Mouse (Mus musculus): Measurements from ENCODE around the gene Gprc5b. TPM values are rescaled to one million over a fixed set of nuclear protein-coding genes. Genes with fewer than 3 reads are reported as not detected.

The Gprc5b gene
- polyA plus RNA-seq (2012; rRNA removed; ENCODE audit: low replicate concordance), result 57.7 and 104 TPM in 2 replicates

GRCm38 (mm10) chr7:118995007-118995406, at the start of gene Gprc5b:
Gprc5b (minus strand) TSS chr7:118995211.

Other genes with a start within 250 kb of the Gprc5b start
- gene Iqck, start 139.5 kb downstream of the Gprc5b start, polyA plus RNA-seq (2012; rRNA removed; ENCODE audit: low replicate concordance), result 1.9 and 3.1 TPM in 2 replicates
- gene Knop1, start 139.0 kb downstream of the Gprc5b start, polyA plus RNA-seq (2012; rRNA removed; ENCODE audit: low replicate concordance), result 11.8 and 17.0 TPM in 2 replicates
- gene Gpr139, start 189.4 kb upstream of the Gprc5b start, polyA plus RNA-seq (2012; rRNA removed; ENCODE audit: low replicate concordance), result not detected in 2 replicates

All from subcutaneous adipose tissue, adult 2 months (tissue).